Mouse (Mus musculus) brain, embryonic 14.5 days (tissue): ENCODE results near the gene Dgkz. TPM values are rescaled to one million over a fixed set of nuclear protein-coding genes. Genes with fewer than 3 reads are reported as not detected.
A peak's percentile ranks its signal among the peaks of the same experiment; 100 is the strongest.

ENCODE experiments used
- DNase-seq: peaks from one replicate; pipeline ENCODE4 v3.0.0-alpha.2; 2011; ENCODE audit warnings: low read depth
- CTCF ChIP-seq: fragments of 200-500 bp; IDR thresholded peaks from 2 replicates; pipeline ENCODE4 v1.5.1; 2012; ENCODE audit warnings: inconsistent platforms, mild to moderate bottlenecking, moderate library complexity, borderline replicate concordance; ENCODE audit not compliant: insufficient read depth, insufficient read length; ENCODE audit errors: extremely low read depth
- POLR2A ChIP-seq: fragments of 200-500 bp; IDR thresholded peaks from 2 replicates; pipeline ENCODE4 v1.6.1; 2012; ENCODE audit warnings: mild to moderate bottlenecking, inconsistent platforms, borderline replicate concordance; ENCODE audit not compliant: poor library complexity, insufficient read depth, insufficient read length, severe bottlenecking; ENCODE audit errors: extremely low read depth
- polyA plus RNA-seq: library from polyadenylated mRNA; depleted of rRNA; stranded (reverse); fragments of >200 nt; gene quantifications from 2 replicates; pipeline ENCODE4 v1.2.3, GENCODE M21; 2012

Dgkz gene
- polyA plus RNA-seq, 1 experiment: 102 TPM

DNA sequence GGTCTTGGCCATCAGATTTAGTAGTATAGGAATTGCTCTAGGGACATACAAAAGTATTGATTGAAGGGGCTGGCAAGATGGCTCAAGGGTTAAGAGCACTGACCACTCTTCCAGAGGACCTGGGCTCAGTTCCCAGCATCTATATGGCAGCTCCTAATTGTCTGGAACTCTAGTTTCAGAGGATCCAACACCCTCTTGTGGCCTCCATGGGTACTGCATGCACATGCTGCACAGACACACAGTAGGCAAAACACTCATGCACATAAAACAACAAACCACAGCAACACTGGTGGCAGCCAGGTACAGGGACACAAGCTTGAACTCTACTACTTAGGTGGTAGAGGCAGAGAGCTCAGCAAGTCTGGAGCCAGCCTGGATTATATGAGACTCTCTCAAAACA, 14.1 kb upstream of the Dgkz start:
- no peak for DNase-seq
- TF ChIP-seq POLR2A: no peak
- TF ChIP-seq CTCF: peak; percentile 41; the same call in 1 of the 2 replicates

DNA sequence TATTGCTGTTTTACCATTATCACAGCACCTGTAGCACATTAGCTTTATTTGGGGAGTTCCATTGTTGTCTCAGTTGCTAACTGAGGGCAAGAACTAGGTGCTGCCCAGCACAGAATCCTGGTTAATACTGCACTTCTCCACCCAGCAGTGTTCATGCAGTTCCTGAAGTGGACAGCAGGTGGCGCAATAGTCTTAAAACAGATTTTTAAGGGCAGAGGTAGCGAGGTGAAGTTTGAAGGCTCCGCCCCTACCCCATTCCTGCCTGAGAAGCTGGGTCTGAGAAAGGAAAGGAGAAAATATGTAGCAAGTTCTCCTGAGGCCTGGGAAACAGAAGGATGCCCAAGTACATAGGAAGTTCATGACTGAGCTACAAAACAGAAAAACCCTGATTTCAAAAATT, 11.9 kb upstream of the Dgkz start:
- DNase-seq: peak; percentile 86

DNA sequence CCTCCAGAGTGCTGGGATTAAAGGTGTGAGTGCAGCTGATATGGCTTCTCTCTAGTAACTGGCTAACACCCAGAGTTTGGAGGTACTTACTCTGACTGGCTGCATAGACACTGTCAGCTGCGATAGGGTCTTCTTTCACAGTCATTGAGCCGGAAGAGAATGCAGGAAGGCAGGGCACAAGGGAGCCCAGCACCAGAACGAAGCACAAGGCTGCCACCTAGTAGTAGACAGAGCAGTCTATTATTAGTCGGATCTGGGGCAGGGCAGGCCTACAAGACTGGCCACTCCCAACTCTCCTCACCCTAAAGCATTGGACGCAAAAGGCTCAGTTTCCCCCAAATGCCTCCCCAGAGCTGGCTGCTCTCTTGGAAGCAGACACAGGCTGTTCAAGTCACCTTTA, 10.4 kb upstream of the Dgkz start:
- DNase-seq: peak; percentile 77
- peak; percentile 34; the same call in 1 of the 2 replicates for TF ChIP-seq CTCF
- no peak for TF ChIP-seq POLR2A

More for the DNA sequence above, 11.9 kb upstream of the Dgkz start:
- TF ChIP-seq CTCF (peak; percentile 91; the same call in 1 of the 2 replicates), POLR2A (no peak)

DNA sequence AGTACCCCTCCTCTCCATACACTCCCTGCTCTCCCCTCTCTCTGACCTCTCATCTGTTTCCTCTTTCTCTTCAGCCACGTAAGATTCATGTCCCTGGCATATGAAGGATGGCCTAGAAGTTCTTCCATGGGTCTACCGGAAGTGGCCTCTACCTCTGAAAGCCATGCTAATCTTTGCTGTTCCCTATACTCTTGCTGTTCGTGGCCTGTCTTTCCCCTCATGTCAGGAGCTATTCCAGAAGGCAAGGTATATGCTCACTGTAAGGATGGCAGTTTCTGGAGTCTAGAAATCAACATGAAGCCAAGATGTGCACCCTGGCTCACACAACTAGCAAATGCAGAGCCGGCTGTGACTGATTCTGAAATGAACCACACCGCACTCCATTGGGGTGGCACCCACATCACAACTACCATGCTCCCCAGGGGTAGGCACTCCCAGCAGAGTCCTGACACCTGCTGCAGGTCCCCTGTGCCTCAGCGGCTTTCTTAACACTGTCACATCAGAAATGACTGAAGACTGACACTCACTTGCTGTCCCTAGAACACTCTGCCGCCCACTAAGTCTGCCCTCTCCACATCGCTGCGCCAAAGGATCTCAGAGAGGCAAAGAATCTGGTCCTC, 9.4 kb upstream of the Dgkz start:
- TF ChIP-seq CTCF (no peak), POLR2A (no peak)

DNA sequence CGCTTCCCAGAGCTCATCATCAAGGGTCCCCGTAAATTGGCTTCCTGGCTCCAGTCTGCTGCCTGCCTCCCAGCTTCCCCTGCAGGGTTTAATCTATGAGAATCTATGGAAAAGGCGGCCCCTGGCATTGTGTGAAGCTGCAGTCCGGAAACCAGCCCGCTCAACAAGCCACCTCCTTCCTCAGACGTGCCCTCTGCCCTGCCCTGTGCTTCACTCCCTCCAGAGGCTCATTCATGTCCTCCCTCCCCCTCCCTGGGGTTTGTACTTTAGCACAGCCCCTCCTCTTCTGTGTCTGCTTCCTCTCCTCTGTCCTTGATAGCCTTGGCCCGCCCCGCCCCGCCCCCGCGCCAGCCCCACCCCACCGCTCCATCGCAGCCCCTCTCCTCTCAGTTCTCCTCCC, 8.8 kb upstream of the Dgkz start:
- DNase-seq: peak; percentile 82
- no peak for TF ChIP-seq CTCF
- no peak for TF ChIP-seq POLR2A

More for the DNA sequence above, 9.4 kb upstream of the Dgkz start:
- no peak for DNase-seq

DNA sequence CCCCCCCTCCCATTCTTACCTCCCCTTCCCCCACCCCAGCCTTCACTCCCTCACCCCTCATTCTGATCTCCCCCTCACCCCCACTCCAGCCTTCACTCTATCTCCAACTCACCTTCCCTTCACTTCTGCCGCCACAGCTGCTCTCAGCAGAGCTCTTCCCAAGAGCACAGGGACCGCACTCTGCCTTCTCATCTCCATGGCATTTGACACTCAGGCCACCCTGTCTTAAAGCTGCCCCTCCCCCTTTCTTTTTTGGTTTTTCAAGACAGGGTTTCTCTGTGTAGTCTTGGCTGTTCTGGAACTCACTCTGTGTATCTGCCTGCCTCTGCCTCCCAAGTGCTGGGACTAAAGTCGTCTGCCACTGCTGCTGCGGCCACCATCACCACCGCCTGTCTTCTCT, 5.2 kb upstream of the Dgkz start:
- no peak for DNase-seq
- TF ChIP-seq POLR2A: no peak
- TF ChIP-seq CTCF: no peak

DNA sequence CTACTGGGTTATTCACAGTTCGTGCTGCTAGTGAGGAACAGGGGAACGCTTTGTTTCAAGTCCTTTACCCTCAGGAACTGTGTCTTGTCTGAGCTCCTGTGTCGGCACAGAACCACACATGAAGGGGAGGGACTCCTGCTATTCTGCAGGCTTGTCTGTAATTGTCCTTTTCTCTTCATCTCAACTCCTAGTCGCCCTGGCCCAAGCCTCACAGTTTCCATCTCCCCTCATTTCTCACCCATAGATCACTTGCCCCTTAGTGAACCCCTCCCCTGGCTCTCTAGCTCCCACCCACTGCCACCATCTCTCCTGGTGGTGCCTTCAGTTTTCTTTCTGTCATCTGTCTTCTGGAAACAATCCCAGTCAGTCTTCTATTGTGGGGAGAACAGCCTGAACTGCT, 4.6 kb upstream of the Dgkz start:
- TF ChIP-seq POLR2A (no peak), CTCF (no peak)
- DNase-seq: no peak

DNA sequence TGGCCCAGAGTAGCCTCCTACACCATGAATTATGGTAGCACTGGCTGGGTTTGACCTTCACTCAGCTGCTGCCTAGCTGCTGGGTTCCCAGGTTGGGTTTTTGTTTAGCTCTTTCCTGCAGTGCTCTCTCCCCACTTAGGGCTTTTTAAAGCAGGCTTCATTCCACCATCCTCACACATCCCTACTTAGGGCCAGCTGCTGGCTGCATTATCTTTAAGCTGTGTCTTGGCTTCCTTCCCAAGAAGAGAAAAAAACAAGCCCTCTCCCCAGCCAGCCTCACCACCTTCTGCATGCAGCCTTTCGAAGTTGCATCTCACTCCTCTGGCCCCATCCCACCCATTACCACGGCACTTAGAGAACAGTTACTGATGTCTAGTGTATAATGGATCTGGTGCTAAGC, 2.9 kb upstream of the Dgkz start:
- no peak for TF ChIP-seq POLR2A
- TF ChIP-seq CTCF: no peak
- peak; percentile 75 for DNase-seq

DNA sequence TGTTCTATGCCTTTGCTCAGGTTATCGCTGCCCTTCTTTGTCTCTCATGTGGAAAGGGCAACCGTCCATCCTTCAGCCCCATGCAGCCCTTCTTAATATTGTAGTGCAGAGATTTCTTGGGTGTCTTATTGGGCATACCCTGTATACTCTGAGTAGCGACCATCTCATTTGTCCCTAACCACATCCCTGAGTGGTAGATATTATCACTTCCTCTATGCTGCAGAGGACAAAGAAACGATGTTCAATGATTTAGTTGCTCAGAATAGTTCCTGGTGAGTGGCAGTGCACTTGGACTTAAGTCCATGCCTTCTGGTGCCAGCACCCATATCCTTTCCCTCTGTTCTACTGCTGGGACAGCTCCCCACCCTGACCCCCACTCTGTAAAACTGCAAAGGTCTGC, 2.3 kb upstream of the Dgkz start:
- DNase-seq: no peak
- no peak for TF ChIP-seq CTCF
- no peak for TF ChIP-seq POLR2A

DNA sequence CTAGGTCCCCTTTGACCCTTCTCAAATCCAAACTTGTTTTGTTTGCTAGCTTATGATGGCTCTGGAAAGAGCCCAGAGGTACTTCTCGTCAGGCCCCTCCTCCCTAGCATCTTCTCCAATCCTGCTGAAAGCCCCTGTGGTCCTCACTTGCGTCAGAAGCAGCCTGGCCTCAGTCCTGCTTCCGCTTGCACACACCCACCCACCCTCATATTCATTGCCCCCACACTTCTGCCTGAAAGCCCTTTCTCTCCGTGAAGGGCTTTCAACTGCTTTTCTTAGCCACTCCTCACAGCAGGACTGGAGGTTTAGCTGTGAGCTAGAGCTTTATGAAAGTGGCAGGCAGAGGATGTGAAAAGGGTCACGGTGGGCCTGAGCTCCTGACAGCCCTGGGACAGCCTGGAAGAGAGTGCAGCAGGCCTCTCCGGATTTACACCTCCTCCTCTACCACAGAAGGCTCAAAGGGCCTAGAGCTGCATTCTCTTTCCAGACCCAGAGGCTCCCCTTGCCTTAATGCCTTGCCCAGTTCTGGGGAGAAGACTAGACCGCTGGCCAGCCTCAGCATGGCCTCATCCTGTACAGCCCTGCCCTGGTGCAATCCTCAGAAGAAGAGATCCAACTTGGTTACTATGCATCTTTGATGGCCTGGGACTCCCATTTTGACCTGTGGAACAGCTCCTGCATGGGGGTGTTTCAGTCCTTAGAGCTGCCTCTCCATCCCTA, 2.1 kb downstream of the Dgkz start:
- no peak for DNase-seq
- no peak for TF ChIP-seq CTCF
- no peak for TF ChIP-seq POLR2A

DNA sequence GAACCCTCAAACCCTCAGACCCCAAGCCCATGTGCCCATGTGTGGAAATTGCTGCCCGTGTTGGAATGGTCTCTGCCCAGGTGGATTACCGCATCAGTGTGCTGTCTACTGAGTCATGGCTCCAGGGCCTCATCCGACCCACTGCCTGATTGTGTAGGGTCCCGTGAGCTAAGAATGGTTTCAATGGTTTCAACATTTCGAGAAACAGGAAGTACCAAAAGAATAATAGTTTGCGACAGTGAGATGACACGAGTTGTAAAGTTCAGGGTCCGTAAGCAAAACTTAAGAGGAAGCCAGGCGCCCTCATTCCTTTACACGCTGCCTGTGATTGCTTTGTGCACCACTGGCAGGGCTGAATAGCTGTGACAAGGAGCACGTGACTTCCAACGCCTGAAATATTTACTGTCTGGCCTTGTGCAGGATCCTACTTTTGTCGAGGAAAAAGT, 3.5 kb downstream of the Dgkz start:
- DNase-seq: no peak

More for the DNA sequence above, 3.5 kb downstream of the Dgkz start:
- no peak for TF ChIP-seq CTCF
- TF ChIP-seq POLR2A: no peak
